Mouse (Mus musculus) heart, postnatal 0 days (tissue): ENCODE measurements at regions not wholly inside any gene's neighbourhood (a gene's known extent, or its start where the extent isn't known, plus 50 kb on each side); places are given as distances from the start of the nearest gene placed in this dataset.

Experiments used
- ATAC-seq: fragments of 200-750 bp; cut with Nextera tagmentation; 2 replicates; pipeline ENCODE4 v1.8.0; 2017; ENCODE audit warnings: low read depth, moderate number of reproducible peaks, moderate library complexity; ENCODE audit not compliant: insufficient read depth
- DNase-seq: peaks from one replicate; pipeline ENCODE4 v3.0.0-alpha.2; 2016; ENCODE audit warnings: low spot score
- H3K27ac ChIP-seq: fragments of 300-500 bp; sonication (generic); 2 replicates; pipeline ENCODE4 v1.5.1; 2014; ENCODE audit warnings: low read depth, mild to moderate bottlenecking
- H3K27me3 ChIP-seq: fragments of 300-500 bp; sonication (generic); 2 replicates; pipeline ENCODE4 v1.6.1; 2014; ENCODE audit warnings: low read length, mixed read lengths; ENCODE audit not compliant: control insufficient read depth, insufficient read depth
- H3K36me3 ChIP-seq: fragments of 300-500 bp; sonication (generic); replicated peaks from 2 replicates; pipeline ENCODE4 v1.6.1; 2014; ENCODE audit warnings: low read length, mixed read lengths; ENCODE audit not compliant: control insufficient read depth, insufficient read depth
- H3K4me1 ChIP-seq: fragments of 300-500 bp; sonication (generic); 2 replicates; pipeline ENCODE4 v1.6.1; 2014; ENCODE audit warnings: antibody characterized with exemption; ENCODE audit not compliant: control insufficient read depth, insufficient read depth
- H3K4me2 ChIP-seq: fragments of 300-500 bp; sonication (generic); 2 replicates; pipeline ENCODE4 v1.6.1; 2014; ENCODE audit warnings: low read depth, mild to moderate bottlenecking, low read length, moderate library complexity
- H3K4me3 ChIP-seq: fragments of 300-500 bp; sonication (generic); 2 replicates; pipeline ENCODE4 v1.5.1; 2014; ENCODE audit warnings: low read depth, low read length
- H3K9ac ChIP-seq: fragments of 300-500 bp; sonication (generic); replicated peaks from 2 replicates; pipeline ENCODE4 v1.6.1; 2014; ENCODE audit warnings: low read depth, low read length, mixed read lengths
- H3K9me3 ChIP-seq: fragments of 300-500 bp; sonication (generic); replicated peaks from 2 replicates; pipeline ENCODE4 v1.6.1; 2016; ENCODE audit warnings: low read length; ENCODE audit not compliant: control insufficient read depth
- CTCF ChIP-seq: IDR thresholded peaks from 2 replicates; pipeline ENCODE4 v1.5.1; 2016; ENCODE audit warnings: antibody characterized with exemption, control low read depth, low read depth
- EP300 ChIP-seq: IDR thresholded peaks from 2 replicates; pipeline ENCODE4 v1.6.1; 2016; ENCODE audit warnings: antibody characterized with exemption, low read depth
- WGBS: fragments of 180-500 bp; shearing (Covaris S2); extraction: QIAGEN DNeasy Blood & Tissue Kit; methylation state at CpG from one replicate; pipeline ENCODE4 v1.1.7; 2014; 5-methylcytosine and 5-hydroxymethylcytosine counted together

DNA sequence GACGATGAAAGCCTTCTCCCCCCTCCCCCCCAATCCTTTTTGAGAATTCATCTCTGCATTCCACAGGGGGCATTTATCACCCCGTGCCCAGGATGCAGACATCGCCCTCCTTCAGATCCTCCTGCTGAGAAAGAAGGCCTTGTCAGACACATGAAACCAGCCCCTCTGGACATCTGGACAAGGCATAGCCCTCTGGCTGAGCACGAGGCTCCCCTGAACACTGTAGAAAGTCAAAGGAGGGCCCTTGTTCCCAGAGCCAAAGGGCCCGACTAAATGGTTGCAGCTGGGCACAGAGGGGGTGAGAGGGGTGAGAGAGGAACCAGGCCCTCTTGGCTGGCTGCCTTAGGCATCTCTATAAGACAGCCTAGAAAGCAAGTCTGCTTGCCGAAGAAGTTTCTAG lies 327.8 kb downstream of the H2al1j start:
- no peaks in the 10 kb centered on the region for H3K9me3 ChIP-seq
- DNase-seq = no peak
- no peak for ATAC-seq
- 65% methylated on average over 6 of the region's 6 CpGs for WGBS
- no peak overlapping the region for H3K4me2 ChIP-seq
- no peaks in the 10 kb centered on the region for H3K27me3 ChIP-seq
- H3K9ac ChIP-seq = no peak overlapping the region
- H3K4me3 ChIP-seq = no peak overlapping the region
- no peaks in the 10 kb centered on the region for H3K36me3 ChIP-seq
- no peaks in the 10 kb centered on the region for H3K4me1 ChIP-seq
- H3K27ac ChIP-seq = no peak overlapping the region
- TF ChIP-seq CTCF (no peak), EP300 (no peak)

DNA sequence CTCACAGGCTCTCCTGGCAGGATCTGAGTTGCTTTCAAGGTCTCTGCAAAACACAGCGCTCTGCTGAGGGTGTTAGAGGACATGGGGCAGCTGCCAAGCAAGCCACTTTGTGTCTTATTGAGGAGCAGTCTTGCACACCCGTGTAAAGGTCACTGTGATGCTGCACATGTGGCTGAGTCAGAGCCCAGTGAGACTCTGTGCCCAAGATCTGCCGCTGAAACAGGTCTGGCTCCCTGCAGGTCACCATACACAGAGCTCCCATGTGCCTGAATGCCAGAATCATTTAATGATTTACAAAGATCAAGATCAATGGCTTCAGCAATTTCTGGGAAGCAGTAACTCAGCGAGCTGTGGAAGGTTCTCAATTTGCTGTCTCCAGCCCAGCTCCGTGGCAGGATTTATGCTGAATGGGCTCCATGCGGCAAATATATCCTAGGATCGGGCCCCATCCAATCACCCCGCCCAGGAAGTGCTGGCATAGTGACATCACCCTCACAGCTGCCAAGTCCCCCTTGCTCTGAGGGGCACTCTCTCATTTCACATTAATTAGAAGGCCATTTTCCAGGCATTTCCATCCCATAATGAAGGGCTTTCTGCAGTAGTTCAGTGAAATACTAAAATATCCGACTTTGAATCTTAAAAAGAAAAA lies 330.1 kb downstream of the H2al1j start:
- H3K9me3 ChIP-seq = no peaks in the 10 kb centered on the region
- H3K4me3 ChIP-seq = no peak overlapping the region
- H3K4me1 ChIP-seq = no peaks in the 10 kb centered on the region
- H3K36me3 ChIP-seq = no peaks in the 10 kb centered on the region
- no peak overlapping the region for H3K4me2 ChIP-seq
- DNase-seq (no peak), ATAC-seq (no peak)
- WGBS = 55% methylated on average over 9 of the region's 9 CpGs
- H3K9ac ChIP-seq = no peak overlapping the region
- TF ChIP-seq EP300 (no peak), CTCF (no peak)
- no peak overlapping the region for H3K27ac ChIP-seq
- H3K27me3 ChIP-seq = no peaks in the 10 kb centered on the region

DNA sequence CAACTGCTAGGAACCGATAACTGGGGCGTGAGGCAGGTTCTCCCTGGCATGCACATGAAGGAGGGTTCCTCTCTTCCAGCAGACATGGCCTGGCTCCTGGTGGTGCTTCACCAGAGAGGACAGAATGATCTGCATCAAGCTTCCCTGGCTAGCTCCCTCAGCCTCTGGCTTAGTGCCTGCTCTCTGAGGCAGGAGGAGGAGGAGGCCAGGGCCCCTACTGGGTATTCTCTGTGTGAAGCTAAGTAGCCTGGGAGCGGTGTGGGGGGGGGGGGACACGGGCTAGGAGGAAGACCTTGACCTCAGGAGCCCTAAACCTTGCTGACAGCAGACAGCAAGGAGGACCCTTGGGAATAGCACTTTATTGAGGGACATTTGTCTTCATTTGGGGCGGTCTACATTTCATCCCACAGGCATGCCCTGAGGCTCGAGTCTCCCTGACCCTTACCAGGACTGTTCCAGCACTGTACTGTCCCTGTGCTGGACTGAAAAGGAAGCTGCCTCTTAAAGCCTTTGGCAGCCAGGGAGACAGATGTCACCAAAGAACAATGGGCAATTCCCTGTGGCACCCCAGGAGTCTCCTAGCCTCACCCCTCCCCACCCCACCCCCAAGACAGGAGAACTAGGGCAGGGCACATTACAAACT lies 335.7 kb downstream of the H2al1j start:
- no peaks in the 10 kb centered on the region for H3K36me3 ChIP-seq
- ATAC-seq (no peak), DNase-seq (no peak)
- WGBS = 46% methylated on average over 6 of the region's 6 CpGs
- H3K9me3 ChIP-seq = no peaks in the 10 kb centered on the region
- H3K4me3 ChIP-seq = no peak overlapping the region
- no peak overlapping the region for H3K4me2 ChIP-seq
- H3K4me1 ChIP-seq = 0 out of 2 replicates have a peak, but pooled peaks cover 5% of the 10 kb centered on the region
- 0 out of 2 replicates have a peak, but pooled peaks cover 4% of the 10 kb centered on the region for H3K27me3 ChIP-seq
- H3K9ac ChIP-seq = no peak overlapping the region
- TF ChIP-seq EP300 (no peak), CTCF (no peak)
- H3K27ac ChIP-seq = no peak overlapping the region

DNA sequence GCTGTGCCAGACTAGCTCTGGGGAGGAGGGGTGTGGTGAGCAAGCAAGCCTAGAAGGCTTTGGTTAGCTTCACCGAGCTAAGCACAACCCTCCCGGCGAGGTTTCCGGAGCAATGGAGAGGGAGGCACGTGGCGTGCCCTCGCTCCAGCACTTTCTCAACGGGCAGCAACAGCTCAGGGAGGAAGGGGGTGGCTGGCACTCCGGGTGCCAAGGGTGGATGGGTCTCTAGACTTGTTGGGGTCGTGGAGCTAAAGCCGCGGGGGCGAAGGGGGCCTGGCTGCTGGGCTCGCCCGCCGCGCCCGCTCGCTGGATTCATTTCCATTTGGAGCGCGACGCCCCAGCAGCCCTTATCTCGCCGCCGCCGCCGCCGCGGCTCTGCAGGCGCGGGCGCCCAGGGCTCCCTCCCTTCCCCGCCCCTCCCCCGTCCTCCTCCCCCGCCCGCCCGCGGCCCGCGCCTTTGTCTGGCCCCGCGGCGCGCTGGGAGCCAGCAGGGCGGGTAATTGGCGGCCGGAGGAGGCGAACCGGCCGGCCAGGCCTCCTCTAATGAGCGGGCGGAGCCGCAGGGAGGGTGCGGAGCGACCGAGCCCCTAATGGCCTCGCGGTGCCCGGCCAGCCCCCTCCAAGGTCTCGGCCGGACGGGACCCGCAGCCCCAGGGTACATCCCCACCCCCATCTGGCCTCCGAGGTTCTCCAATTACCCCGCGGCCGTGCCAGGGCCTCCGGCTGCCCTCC lies 336.9 kb downstream of the H2al1j start:
- H3K9ac ChIP-seq = peak overlapping the region; percentile 72
- ATAC-seq (peak; percentile 87), DNase-seq (peak; percentile 48)
- 12% methylated on average over 41 of the region's 68 CpGs for WGBS
- peak overlapping the region; percentile 78 for H3K4me2 ChIP-seq
- H3K4me3 ChIP-seq = peak overlapping the region; percentile 53
- H3K36me3 ChIP-seq = no peaks in the 10 kb centered on the region
- H3K4me1 ChIP-seq = 0 out of 2 replicates have a peak, but pooled peaks cover 5% of the 10 kb centered on the region
- no peaks in the 10 kb centered on the region for H3K9me3 ChIP-seq
- TF ChIP-seq CTCF (no peak), EP300 (peak; percentile 49; the same call in 1 of the 2 replicates)
- 0 out of 2 replicates have a peak, but pooled peaks cover 4% of the 10 kb centered on the region for H3K27me3 ChIP-seq
- H3K27ac ChIP-seq = peak overlapping the region; percentile 88

DNA sequence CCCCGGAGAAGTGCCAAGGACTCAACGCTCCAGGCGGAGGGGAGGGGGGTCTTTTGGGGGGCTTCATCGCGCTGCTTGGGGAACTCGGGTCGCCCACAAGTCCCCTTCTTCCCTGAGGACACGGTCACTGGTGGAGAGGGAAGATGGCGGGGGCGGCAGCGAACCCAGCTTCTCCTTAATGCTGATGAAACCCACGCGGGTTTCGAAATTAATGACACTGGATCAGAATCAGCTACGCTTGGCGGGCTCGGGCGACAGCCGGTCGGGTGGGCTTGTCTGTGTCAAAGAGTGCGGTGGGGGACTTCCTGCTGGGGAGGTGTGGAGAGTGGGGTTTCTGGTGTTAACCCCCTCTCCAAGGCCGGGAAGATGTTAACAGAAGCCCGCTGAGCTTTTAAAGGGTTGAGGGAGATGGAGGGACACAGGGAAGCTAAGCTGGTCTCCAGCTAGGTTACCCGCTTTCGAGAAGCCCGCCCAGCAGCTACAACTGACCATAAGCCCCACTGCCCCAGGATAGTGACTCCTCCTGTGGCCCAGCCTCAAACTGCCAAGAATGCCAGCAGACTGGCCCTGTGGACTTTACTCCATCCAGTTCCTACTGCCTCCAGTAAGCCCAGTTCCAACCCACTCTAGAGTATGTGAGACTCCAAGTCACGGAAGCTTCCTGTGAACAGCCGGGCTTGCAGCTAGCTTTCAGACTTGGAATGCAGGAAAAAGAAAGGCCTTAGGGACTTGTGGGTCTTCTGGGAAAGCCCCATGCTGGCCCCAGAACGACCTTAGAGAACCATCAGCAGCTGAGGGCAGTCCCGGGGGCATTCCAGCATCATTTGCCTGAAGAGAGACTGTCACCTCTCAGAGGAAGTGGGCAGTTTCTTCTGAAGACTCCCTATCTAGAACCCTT lies 337.7 kb downstream of the H2al1j start:
- H3K9me3 ChIP-seq = no peaks in the 10 kb centered on the region
- 17% methylated on average over 30 of the region's 30 CpGs for WGBS
- no peak for TF ChIP-seq EP300
- TF ChIP-seq CTCF = no peak
- peak overlapping the region; percentile 53 for H3K4me3 ChIP-seq
- H3K27ac ChIP-seq = peak overlapping the region; percentile 88
- 0 out of 2 replicates have a peak, but pooled peaks cover 4% of the 10 kb centered on the region for H3K27me3 ChIP-seq
- ATAC-seq (no peak), DNase-seq (peak; percentile 13)
- peak overlapping the region; percentile 72 for H3K9ac ChIP-seq
- H3K4me2 ChIP-seq = peak overlapping the region; percentile 78
- H3K36me3 ChIP-seq = no peaks in the 10 kb centered on the region
- H3K4me1 ChIP-seq = 0 out of 2 replicates have a peak, but pooled peaks cover 5% of the 10 kb centered on the region
